Mouse (Mus musculus) common myeloid progenitor, adult 5-6 weeks (primary cell): ENCODE results near the gene Srd5a1. TPM values are rescaled to one million over a fixed set of nuclear protein-coding genes. Genes with fewer than 3 reads are reported as not detected.

Source experiments
- ATAC-seq: replicated peaks from 2 replicates; pipeline ENCODE4 v1.8.0; 2016; ENCODE audit warnings: low read depth, mild to moderate bottlenecking, moderate TSS enrichment, inconsistent platforms; ENCODE audit not compliant: poor library complexity, severe bottlenecking
- total RNA-seq: library from RNA; stranded (forward); fragments of 200-1000, 187-1606 nt; gene quantifications from 2 replicates; pipeline ENCODE4 v1.2.3, GENCODE M21; 2017

Gene Srd5a1
- total RNA-seq, 1 experiment from 2014 or later: 5.2 TPM

DNA sequence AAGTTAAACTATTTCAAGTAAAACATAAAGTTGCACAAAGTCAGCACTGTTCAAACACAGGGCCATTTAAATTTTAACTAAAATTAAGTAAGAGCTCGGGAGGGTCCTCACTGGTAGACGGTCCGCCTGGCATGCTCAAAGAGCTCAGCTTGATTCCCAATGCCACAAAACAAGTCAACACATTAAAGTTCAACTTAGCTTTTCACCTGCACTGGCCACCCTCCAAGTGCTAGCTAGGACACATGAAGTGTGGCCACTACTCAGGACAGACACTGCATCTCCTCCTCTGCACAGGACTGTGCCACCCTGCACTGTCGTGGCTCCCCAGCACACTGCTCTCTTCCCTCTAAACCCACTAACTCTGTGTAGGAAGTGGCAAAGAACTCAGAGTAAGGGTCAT lies 85.4 kb downstream of the Srd5a1 start:
- ATAC-seq: 0 out of 2 replicates have a peak, but pooled peaks have one; percentile 33

DNA sequence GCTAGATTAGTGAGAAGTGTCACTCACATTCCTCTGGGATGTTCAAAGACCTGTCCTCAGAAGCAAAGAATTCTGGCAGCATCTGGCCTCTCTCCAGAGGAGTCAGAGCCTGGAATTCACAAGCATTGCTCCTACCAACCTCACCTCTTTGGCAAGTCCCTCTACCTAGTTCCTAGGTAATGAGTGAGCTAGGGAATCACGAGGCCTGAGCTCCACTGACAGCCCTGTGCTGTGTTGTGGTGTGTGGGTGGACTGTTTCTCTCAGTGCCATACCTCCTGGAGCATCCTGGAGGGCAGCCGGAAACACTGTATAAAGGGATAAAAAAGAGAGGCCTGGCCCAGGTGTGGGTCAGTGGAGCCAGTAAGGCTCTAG lies 87.1 kb downstream of the Srd5a1 start:
- ATAC-seq: no peak

Other genes with a start within 250 kb of the Srd5a1 start
- 209 and 238 TPM in 2 replicates for gene Nsun2, start 77.7 kb downstream of the Srd5a1 start, total RNA-seq
- gene Tent4a, start 76.8 kb downstream of the Srd5a1 start, total RNA-seq: 10.1 and 15.0 TPM in 2 replicates
- gene Ube2ql1, start 128.4 kb upstream of the Srd5a1 start, total RNA-seq: not detected in 2 replicates
- gene Med10, start 191.0 kb upstream of the Srd5a1 start, total RNA-seq: 48.9 and 50.7 TPM in 2 replicates